7 mouse cellular contexts compared by ENCODE assay signal in genomic region chr7:126862147-126862784, GRCm38 (mm10). TPM values are rescaled to one million over a fixed set of nuclear protein-coding genes. Genes with fewer than 3 reads are reported as not detected.
DNase-seq lines count a peak whose midpoint lies in the region; ATAC-seq lines count a peak whose summit lies in the region.

Ino80e (minus strand) TSS chr7:126862377.

- peak; percentile 97 for DNase-seq in adrenal gland, postnatal 14 days
- peak; percentile 99 for DNase-seq in embryonic facial prominence, embryonic 11.5 days (ENCODE audit: low spot score)
- DNase-seq in heart, adult 11 months, result peak; percentile 99
- DNase-seq in kidney, adult 18-20 months, result peak; percentile 96
- DNase-seq in limb, embryonic 11.5 days (ENCODE audit: low spot score), result peak; percentile 96
- peak; percentile 99 for DNase-seq in midbrain, embryonic 14.5 days
- DNase-seq in spleen, adult 18-20 months, result peak; percentile 81 to 90

- peak within 1 kb of the TSS; percentile 75 for H3K9ac ChIP-seq in embryonic facial prominence, embryonic 11.5 days (replicated peaks; ENCODE audit: low read length)
- H3K9ac ChIP-seq in limb, embryonic 11.5 days (ENCODE audit: low read length), result peak within 1 kb of the TSS; percentile 62
- peak within 1 kb of the TSS; percentile 59 for H3K9ac ChIP-seq in midbrain, embryonic 14.5 days (replicated peaks; ENCODE audit: low read length)

- peak within 1 kb of the TSS; percentile 81 for H3K4me2 ChIP-seq in embryonic facial prominence, embryonic 11.5 days (ENCODE audit: low read depth, low read length)
- peak within 1 kb of the TSS; percentile 58 for H3K4me2 ChIP-seq in limb, embryonic 11.5 days (ENCODE audit: low read depth, severe bottlenecking)
- peak within 1 kb of the TSS; percentile 89 for H3K4me2 ChIP-seq in midbrain, embryonic 14.5 days (ENCODE audit: low read length)

- peaks cover 6% of the 10 kb centered on the region for H3K4me1 ChIP-seq in embryonic facial prominence, embryonic 11.5 days (ENCODE audit: control insufficient read depth, insufficient read depth, low read length)
- peaks cover 17% of the 10 kb centered on the region for H3K4me1 ChIP-seq in limb, embryonic 11.5 days (ENCODE audit: control insufficient read depth, insufficient read depth, low read length)
- H3K4me1 ChIP-seq in midbrain, embryonic 14.5 days (ENCODE audit: control insufficient read depth, insufficient read depth, low read length), result peaks cover 21% of the 10 kb centered on the region

- H3K27me3 ChIP-seq in embryonic facial prominence, embryonic 11.5 days (ENCODE audit: control insufficient read depth, insufficient read depth, low read length), result no peaks in the 10 kb centered on the region
- H3K27me3 ChIP-seq in limb, embryonic 11.5 days (ENCODE audit: control insufficient read depth, insufficient read depth, low read length), result no peaks in the 10 kb centered on the region
- no peaks in the 10 kb centered on the region for H3K27me3 ChIP-seq in midbrain, embryonic 14.5 days (ENCODE audit: control insufficient read depth, insufficient read depth, low read length)

- WGBS in embryonic facial prominence, embryonic 11.5 days, result under 1% methylated on average over 41 of the region's 41 CpGs
- under 1% methylated on average over 41 of the region's 41 CpGs for WGBS in limb, embryonic 11.5 days
- WGBS in midbrain, embryonic 14.5 days, result under 1% methylated on average over 41 of the region's 41 CpGs

- H3K27ac ChIP-seq in embryonic facial prominence, embryonic 11.5 days (replicated peaks; ENCODE audit: low read depth, low read length), result peak within 1 kb of the TSS; percentile 43
- peak within 1 kb of the TSS; percentile 2 for H3K27ac ChIP-seq in limb, embryonic 11.5 days (replicated peaks; ENCODE audit: low read depth, low read length)
- peak within 1 kb of the TSS; percentile 75 for H3K27ac ChIP-seq in midbrain, embryonic 14.5 days (replicated peaks; ENCODE audit: low read depth, low read length)

- H3K36me3 ChIP-seq in embryonic facial prominence, embryonic 11.5 days (replicated peaks; ENCODE audit: control insufficient read depth, insufficient read depth, low read depth, low read length), result peaks cover 10% of the 10 kb centered on the region
- H3K36me3 ChIP-seq in limb, embryonic 11.5 days (ENCODE audit: control insufficient read depth, insufficient read depth, low read length), result peaks cover 29% of the 10 kb centered on the region
- H3K36me3 ChIP-seq in midbrain, embryonic 14.5 days (ENCODE audit: control insufficient read depth, insufficient read depth, low read length), result peaks cover 53% of the 10 kb centered on the region

- ATAC-seq in embryonic facial prominence, embryonic 11.5 days (replicated peaks; ENCODE audit: insufficient number of reproducible peaks, low FRiP score, low TSS enrichment, low read depth), result peak; percentile 29; the same call in 1 of the 2 replicates
- peak; percentile 58 for ATAC-seq in limb, embryonic 11.5 days (ENCODE audit: insufficient number of reproducible peaks, low FRiP score, low TSS enrichment, low read depth)
- peak; percentile 69 for ATAC-seq in midbrain, embryonic 14.5 days (ENCODE audit: low FRiP score, low TSS enrichment)

- H3K4me3 ChIP-seq in embryonic facial prominence, embryonic 11.5 days (ENCODE audit: low read depth, low read length), result peak within 1 kb of the TSS; percentile 46
- H3K4me3 ChIP-seq in limb, embryonic 11.5 days (ENCODE audit: low read depth, low read length), result peak within 1 kb of the TSS; percentile 56
- H3K4me3 ChIP-seq in midbrain, embryonic 14.5 days (replicated peaks; ENCODE audit: low read depth, low read length), result peak within 1 kb of the TSS; percentile 61

- no peaks in the 10 kb centered on the region for H3K9me3 ChIP-seq in embryonic facial prominence, embryonic 11.5 days (replicated peaks; ENCODE audit: control insufficient read depth, low read length)
- no peaks in the 10 kb centered on the region for H3K9me3 ChIP-seq in limb, embryonic 11.5 days (ENCODE audit: control insufficient read depth, low read length)
- H3K9me3 ChIP-seq in midbrain, embryonic 14.5 days (ENCODE audit: control insufficient read depth, low read length), result no peaks in the 10 kb centered on the region

RNA-seq across cellular contexts. Expression of gene Ino80e, which starts in this region (rescaled TPM):
- 39.2 and 41.9 TPM in 2 replicates for total RNA-seq in adrenal gland, postnatal 14 days (2021)
- polyA plus RNA-seq in embryonic facial prominence, embryonic 11.5 days (2014; fragmentation: Nextera tagmentation; extraction: Ambion mirVana), result 100 and 101 TPM in 2 replicates
- 117 and 118 TPM in 2 replicates for polyA plus RNA-seq in limb, embryonic 11.5 days (2014; fragmentation: Nextera tagmentation; extraction: Ambion mirVana)
- polyA plus RNA-seq in midbrain, embryonic 14.5 days (2014; fragmentation: Nextera tagmentation; extraction: Ambion mirVana), result 93.5 and 95.8 TPM in 2 replicates

Comparison
In these comparisons a context has a peak if more than half of its experiments do, and no peak if none do; other contexts are left out.
1. Peak in every context shown above with its lines: DNase-seq, ATAC-seq, H3K4me3 ChIP-seq and H3K27ac ChIP-seq.
2. H3K27ac ChIP-seq: peak in every context shown above with its lines; median percentile 75 in midbrain, embryonic 14.5 days; 43 in embryonic facial prominence, embryonic 11.5 days; 2 in limb, embryonic 11.5 days.